Mouse (Mus musculus) cerebellum, postnatal 14 days (tissue): Measurements from ENCODE around the gene Ephb3.

Experiments used
- DNase-seq, 2 experiments: peaks; one replicate each; pipeline ENCODE4 v3.0.0; 2021; ENCODE audit warnings: mixed read lengths in 2 of 2

Gene Ephb3

DNA sequence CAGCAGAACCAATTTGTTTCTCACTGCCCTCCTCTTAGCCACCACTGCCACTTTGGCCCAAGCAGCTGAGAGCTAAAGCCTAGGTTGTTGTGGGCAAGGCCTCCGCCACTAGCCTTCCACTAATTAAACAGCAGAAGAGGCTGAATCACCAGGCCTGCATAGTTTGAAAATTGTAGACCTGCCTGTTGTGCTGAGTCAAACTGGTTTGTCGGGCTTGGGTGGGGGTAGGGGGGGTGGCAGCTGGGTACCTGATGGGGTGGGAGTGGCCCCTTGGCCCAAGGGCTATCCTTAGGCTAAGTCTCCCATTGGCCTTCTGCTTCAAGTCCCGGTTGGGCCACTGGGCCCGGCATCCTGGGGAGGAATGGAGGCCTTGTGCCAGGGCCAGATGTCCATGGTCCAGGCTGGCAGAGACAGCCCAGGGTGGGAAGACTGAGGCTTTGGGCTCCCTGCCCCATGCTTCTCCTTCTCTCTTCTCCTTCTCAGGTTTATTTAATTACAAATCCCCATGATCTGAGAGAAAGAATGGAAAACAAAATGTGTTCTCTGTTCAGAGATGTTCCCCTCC, 3.5 kb downstream of the Ephb3 start:
- DNase-seq, result peak in 1 of 2 experiments; percentile 22

DNA sequence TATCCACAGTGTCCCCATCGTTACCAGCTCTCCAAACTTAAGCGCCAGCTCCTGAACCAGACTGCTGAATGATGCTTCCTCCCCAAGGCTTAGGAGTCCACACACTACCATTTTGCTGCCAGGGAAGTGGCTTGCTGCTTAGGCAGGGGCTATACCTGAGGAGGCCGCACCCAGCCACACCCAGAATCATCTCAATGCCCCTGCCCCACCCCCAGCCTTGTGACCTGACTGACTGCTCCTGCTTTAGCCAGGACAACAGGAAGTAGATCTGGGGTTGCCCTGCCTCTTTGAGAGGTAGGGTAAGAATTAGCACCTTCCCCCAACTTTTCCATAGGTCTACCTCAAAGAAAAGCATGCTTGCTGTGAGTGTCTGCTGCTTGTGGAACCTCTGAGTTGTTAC, 4.7 kb downstream of the Ephb3 start:
- no peak for DNase-seq

DNA sequence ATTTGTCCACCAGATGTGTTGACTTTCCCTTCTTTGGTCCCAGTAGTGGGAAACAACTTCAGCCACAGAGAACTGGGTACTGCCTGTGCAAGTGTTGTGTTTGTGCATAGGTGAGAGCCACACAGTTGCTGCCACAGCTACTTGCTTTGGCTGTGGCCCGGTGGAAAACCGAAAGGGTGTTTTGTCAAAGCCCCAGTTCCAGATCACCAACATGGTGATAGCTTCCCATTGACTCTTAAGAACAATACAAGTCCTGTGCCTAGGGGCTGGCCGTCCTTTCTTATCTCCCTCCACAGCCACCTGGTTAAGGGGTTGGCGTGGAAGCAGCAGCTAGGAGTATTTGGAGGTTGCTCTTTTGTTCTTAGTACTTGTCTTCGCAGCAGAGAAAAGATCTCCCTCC, 5.6 kb downstream of the Ephb3 start:
- no peak for DNase-seq

DNA sequence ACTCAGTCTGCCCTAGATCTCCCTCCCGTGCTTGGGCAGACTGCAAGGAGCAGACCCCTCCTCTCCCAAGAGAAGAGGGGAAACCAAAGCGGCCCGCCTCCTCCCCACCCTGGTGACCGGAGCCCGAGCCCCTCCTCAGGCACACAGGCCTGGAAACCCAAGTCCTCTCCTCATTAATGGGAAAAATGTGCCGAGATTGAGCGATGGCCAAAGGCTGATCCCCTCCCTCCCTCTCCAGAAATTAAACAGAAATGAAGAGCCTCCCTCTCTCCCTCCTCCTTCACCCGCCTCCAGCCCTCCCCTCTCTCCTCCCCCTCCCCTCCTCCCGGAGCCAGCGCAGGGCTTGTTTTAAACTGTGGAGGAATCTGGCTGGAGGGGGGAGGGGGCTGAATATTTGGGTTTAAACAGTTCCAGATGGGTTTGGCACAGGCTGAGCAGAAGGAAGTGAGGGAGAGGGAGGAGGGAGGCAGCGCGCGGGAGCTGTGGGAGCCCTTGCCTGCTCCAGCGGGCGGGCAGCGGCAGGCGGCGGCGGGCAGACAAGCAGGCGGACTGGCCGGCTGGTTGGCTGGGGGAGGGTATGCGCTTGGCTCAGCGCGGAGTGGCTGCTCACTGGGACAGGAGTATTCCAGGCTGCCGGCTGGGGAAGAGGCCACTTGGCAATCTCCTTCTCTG, 6.2 kb downstream of the Ephb3 start:
- DNase-seq, result peak; percentile 78 to 80

DNA sequence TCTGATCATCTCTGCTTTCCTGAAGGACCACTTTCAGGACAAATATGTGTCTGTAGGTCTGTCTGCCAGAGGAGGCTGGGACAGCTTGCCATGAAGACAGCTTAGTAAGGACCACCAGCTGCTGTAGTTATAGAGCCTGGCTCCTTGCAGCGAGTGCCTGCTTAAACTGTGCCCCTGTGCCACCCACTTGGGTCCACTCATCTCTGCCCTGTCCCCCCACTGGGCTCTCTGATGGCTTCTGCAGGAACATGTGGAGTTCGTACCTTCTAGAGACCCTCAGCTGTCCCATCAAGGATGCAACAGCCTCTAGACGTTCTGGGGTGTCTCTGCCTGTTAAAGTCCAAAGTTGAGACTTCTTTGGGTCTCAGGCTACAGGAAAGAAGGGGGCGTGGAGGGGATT, 6.9 kb downstream of the Ephb3 start:
- DNase-seq, result no peak

DNA sequence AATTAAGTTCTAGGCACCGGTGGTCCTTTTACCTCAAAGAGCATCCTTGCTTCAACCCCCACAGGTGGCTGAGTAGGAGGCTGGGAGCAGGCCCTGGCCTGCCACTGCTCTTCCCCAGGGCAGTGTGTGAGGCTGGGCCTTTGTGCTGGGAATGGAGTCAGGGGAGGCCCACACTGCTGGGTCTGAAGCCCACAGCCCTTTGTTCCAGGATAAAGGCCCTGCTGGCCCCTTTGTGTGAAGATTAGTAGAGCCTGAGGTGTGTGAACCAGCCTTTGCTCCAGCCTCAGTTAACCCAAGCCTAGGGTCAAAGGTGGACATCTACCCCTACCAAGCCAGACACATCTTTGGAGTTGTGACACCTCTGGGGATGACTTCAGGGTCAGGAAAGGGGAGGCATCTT, 7.8 kb downstream of the Ephb3 start:
- no peak for DNase-seq

DNA sequence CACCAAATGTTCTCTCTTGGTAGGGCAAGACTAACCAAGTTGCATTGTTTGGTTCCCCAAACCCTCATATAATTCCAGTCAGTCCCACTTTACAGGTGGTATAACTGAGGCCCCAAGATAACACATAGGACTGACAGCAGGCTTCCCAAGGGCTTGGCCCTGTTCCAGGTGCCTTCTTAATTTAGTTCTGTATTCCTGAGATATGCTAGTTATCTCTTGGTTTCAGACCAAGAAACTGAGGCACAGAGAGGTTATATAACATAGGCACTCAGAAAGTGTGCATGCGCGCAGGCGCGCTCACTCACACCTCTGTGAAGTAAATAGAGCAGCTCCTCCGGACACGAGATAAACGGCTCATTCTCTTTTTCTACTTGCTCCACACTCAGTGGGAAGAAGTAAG, 9.4 kb downstream of the Ephb3 start:
- DNase-seq, result no peak

DNA sequence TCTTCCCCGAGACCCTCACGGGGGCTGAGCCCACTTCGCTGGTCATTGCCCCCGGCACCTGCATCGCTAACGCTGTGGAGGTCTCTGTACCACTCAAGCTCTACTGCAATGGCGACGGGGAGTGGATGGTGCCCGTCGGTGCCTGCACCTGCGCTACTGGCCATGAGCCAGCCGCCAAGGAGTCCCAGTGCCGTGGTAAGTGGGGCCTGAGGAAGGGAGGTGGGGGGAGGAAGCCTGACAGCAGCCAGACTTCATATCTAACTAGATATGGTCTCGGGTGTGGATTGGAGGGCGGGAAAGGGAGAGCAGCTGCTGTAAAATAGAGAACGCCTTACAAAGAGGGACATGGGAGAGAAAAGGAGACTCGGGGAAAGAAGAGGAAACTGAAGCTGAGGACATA, 10.2 kb downstream of the Ephb3 start:
- DNase-seq, result peak; percentile 48 to 54

DNA sequence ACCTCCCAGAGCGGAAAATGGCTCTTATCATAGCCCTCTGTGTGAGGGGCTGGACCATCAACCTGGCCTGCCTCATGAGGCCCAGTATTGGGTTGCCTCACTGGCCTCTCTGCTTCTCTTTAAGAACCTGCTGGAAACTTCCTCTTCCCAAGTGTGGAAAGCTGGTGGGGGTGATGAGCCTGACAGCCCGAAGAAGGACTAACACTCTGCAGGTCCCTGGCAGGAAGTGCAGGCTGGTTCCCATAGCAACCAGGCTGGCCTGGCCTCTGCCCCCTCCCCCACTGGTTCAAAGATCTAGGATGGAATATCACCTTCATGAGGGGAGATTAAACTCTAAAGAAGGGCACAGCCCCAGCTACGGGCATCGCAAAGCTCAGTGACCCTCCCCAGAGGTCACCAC, 11.5 kb downstream of the Ephb3 start:
- DNase-seq, result peak; percentile 79 to 86

DNA sequence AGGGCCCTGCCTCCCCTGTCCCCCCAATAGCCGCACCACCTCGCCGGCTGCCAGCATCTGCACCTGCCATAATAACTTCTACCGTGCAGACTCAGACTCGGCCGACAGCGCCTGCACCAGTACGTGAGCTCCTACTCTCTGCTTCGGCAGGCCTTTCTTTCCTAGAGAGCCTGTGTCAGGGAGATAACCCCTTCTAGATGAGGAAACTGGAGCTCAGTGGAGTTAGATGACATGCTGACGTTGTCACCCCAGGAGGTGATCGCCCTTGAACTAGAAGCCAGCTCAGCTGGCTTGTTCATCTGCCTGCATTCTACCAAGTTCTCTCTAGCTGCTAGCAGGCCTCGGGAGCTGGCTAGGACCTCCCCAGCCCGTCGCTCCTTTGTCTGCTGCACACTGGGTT, 12.7 kb downstream of the Ephb3 start:
- no peak for DNase-seq

DNA sequence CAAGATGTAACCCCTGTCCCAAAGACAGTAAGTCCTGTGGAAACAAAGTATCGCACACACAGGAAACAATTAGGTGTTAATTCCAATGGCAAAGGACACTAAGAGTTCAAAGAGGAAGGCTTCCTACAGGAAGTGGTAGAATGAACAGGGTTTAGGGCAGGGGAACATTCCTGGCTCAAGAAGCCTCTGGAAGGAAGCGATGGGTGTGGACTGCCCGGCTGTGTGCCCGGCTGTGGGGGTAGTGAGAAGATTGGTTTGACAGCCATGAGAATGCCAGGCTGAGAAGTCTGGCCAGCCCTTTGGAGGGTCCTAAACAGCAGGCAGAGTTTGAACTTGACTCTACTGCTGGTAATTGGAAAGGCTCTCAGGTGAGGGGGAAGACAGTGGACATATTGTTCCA, 15.1 kb downstream of the Ephb3 start:
- DNase-seq, result no peak

DNA sequence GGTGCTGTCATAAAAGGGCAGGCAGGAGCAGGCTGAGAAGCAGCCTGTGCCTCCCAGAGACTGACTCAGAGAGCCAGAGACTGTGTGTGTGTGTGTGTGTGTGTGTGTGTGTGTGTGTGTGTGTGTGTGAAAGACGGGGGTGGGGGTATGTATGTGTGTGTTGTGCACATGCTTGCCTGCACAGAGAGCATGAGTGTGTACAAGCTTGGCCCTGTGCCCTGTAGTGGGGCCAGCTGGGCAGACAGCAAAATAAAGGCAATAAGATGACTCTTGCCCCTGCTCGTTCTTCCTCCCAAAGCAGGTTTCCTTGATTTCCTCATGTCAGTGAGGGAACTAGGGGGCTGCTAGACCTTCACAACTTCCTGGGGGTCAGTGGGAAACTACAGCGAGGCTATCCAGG, 18.5 kb downstream of the Ephb3 start:
- peak in 1 of 2 experiments; percentile 60 for DNase-seq

DNA sequence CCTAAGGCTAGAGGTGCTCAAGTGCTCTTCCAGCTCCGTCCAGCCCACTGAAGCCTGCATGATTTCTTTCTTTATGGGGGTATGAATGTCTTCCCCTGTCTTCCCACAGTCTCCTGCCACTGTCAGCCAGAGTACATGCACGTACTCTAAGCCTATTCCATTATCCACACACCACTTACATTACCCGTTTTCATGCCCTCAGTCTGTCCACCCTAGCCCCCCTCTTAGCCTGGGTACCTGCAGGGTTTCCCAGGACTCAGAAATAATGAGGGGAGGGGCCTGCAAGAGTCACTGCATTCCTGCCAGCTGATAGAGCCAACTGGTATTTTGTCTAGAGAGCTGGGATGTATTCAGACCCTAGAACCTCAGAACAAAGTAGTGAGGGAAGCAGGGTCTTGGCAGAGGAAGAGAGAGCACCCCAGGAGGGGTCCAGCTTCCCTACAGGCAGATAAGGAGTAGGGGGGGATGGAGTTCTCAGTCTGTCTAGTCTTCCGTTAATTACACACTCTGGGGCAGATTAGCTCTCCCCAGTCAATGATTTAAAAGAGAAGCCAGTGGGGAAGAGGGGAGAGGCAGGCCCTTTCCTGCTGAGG, 20.2 kb downstream of the Ephb3 start:
- DNase-seq, result no peak

DNA sequence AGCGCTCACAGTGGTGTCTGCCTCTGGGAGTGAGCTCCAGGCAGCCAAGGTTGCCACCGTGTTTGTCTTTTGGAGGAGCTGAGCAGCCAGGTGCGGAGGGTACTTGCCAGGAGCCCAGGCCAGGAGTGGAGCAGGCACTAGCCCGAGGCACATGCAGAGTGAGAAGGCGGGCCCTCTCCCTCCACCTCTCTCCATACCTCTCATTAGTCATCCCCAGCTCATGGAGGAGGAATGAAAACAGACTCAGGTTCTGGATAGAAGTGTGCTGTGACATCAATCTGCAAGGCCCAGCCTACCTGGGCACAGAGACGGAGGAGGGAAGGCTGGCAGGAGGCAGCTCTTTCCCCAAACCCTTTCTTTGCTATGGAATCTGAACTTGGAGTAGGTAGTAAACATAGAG, 22.1 kb downstream of the Ephb3 start:
- DNase-seq, result no peak

DNA sequence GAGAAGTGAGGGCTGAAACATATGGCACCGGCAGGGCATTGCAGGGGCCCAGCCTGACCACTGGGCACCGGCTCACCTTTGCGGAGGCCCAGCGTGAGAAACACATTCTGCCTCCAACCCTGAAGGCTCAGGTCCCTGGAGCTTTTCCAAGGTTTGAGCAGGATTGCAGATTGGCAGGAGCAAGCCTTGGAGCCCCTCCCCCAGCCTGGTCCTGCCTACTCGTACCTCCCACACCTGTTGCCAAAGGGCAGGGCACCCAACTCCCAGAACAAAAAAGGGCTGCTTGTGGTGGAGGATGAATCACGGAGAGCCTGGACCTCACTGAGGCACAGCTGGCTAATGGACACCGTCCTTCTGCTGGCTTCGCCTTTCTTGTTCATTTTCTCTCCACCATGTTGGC, 30.6 kb downstream of the Ephb3 start:
- peak in 1 of 2 experiments; percentile 40 for DNase-seq

DNA sequence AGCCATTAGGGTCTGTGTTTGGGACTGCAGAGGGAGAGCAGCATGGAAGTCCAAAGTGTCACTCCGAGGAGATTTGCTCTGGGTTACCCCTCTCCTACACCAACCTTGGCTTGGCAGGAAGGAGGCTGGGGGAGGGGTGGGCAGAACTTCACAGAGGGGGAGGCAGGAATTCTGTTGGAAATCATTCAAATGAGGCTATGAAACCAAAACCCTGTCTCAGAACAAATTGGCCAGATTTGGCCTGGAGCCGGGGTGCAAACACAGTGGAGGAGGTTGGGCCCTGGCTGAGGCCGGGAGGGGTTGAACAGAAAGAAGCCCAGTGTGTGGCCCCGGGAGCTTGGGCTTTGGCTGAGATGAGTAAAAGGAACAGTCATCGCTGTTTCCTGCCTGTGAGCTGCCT, 34.2 kb downstream of the Ephb3 start:
- peak in 1 of 2 experiments; percentile 54 for DNase-seq

DNA sequence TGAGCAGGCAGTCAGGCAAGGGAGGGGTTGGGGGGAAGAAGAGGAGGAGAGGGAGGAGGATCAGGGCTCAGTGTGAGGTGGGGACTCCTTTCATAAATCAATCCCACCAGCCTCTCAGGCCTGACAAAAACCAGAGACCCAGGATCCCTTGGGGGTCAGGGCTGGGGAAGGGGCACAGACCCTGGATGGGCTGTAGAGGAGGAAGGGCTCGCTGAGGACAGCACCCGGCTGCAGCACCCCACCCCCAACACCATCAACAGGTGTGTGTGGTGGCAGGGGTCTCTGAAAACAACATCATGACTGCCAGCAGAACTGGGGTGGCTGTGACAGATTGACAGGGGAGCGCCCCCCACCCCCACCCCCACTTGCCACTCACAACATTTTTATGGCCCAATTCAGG, 36.0 kb downstream of the Ephb3 start:
- DNase-seq, result no peak

DNA sequence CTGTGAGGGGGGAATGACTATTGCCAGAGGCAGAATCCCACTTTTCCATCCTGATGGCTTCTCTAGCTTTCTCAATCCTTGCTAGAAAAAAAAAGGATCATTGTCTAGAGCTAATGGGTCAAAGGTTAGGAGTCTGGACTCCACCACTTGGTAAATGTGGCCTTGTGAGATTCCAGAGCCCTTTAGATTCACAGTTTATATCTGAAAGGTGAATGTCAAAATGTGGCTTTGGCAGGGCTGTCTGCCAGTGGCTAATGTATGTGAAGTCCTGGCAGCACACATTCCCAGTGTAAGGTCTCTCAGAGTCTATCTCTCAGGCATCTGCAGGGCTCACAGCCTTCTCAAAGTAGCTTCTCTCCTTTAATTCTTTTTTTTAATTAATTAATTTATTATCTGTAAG, 36.5 kb downstream of the Ephb3 start:
- no peak for DNase-seq

DNA sequence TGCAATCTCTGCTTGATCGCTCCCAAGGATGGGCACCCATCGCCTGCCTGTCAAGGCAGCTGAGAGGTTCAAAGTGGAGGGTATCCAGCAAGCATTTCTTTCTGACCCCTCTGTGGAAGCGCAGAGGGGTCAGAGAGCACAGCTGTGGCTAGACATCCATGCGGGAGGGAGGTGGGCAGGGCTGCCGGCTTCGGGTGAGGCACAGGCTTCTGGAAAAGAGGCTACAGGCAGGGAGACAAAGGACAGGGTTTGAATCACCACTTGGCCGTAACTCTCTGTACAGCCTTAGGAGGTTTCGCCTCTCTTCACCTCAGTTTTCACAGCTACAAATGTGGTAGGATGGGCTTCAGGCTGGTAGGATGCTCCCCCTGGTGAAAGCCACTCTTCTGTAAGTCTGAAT, 38.4 kb downstream of the Ephb3 start:
- no peak for DNase-seq

DNA sequence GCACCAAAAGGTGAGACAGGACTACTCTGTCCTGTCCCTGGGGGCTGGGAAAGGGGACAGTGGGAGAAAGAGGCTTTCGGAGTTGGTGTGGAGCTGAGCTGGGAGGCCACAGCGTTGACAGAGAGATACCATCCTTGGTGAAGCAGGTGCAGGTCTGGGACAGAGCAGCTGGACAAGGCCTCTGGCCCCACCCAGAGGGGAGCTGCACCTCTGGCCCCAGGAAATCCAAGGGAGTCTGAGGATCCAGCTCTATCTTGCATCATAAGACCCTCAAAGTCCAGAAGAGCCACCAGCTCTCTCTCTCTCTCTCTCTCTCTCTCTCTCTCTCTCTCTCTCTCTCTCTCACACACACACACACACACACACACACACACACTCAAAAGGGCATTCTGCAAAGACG, 40.2 kb downstream of the Ephb3 start:
- no peak for DNase-seq

DNA sequence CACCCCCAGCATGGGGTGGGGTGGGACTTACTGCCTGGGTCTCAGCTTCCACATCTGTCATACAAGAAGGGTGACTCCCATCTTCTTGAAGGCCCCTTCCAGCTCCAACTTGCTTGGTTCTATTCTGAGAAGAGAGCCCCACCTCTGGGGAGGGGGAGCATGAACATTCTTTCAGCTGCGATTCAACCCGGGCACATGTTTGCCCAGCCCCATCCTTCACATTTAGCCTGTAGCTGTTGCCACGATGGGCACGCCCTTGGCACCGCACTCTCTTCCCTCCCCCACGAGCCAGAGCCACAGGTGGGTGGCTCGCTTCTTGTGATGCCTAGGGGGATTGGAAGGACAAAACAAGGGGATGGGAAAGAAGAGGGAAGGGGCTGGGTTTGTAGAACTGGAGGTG, 40.8 kb downstream of the Ephb3 start:
- DNase-seq, result no peak

DNA sequence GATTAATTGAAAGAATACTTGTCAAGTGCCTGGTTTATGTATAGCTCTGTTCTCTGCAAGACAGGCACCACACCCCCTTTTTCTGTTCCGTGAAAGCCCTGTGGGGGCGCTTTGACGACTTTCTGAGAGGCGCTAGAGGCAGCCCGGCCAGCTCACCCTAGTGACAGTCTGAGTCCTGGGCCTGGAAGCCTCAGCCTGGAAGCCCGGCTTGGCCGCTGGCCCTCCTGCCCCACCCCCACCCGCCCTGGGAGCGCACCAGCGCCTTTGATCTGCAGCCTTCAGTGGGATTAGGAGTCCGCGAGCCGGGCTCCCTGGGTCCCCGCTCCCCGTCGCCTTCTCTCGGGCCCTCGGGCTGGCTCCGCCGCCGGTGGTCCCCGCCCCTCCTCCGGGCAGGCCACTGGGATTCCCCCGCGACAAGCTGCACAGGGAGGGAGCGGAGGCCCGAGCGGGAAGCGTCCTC, 41.4 kb downstream of the Ephb3 start:
- DNase-seq, result peak; percentile 84 to 89

DNA sequence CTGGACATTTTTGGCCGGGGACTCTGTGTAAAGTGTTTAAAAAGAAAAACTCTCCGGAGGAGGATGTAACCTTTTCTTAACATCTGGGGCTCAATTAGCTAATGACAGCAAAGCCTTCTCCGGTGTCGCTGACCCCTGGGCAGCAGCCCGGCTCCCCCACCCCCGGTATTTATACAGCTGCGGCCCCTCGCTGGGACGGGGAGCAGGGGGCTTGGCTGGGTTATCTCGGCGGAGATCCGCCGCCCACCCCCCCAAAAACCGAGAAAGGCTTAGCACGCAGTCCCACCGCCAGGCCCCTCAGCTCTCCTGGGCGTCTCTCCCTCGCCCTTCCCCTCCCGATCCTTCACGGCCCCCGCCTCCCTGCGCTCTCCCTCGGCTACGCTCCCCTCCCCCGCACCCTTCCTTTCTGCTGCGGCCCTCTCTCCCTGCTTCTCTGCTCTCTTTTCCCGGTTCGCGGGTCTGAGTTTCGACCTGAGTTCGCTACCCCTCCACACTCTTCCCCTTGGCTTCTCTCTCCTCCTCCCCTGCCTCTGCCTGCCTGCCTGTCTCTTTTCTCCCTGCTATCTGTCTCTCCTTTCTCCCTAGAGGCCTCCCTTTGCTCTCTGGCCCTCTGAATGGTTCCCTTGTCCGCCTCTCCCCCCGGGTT, 42.0 kb downstream of the Ephb3 start:
- peak in 1 of 2 experiments; percentile 41 for DNase-seq

DNA sequence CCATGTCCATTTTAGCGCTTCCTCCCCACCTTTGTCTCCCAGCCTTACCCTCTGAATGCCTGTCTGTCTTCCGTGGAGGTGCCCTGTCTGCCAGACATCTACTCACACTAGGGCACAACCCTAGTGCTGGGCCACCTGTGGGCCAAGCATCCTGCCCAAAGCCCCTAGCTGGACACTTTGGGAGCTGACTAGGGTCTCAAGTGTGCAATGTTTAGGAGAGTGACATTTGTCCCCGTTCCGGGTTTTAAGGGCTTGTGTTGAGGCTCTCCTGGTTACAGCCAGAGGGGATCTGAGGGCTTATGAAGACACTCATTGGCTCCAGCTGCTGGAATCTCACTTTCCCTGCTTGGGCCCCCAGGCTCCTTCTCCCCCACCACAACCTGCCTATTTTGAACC, 42.5 kb downstream of the Ephb3 start:
- DNase-seq, result no peak
